Mouse (Mus musculus): ENCODE measurements around the gene Lrrc45. TPM values are rescaled to one million over a fixed set of nuclear protein-coding genes. Genes with fewer than 3 reads are reported as not detected.
"Not testable (repeated sequence)": the region's sequence is repeated elsewhere in the genome, so short reads cannot be mapped to it uniquely, and the experiment has no call there.

Gene Lrrc45
- total and polyA plus RNA-seq, 2 experiments from 2014 or later: 41.7 to 49.1 TPM

GRCm38 (mm10) chr11:120749430-120749829 lies 35.7 kb downstream of the Lrrc45 start:
- 60% methylated on average over 8 of the region's 8 CpGs for WGBS
- ATAC-seq (no peak), DNase-seq (ENCODE audit: low spot score) (peak; percentile 12)
- no peak overlapping the region for H3K27ac ChIP-seq
- no peaks in the 10 kb centered on the region for H3K27me3 ChIP-seq (ENCODE audit: insufficient read depth, low read length)
- no peak overlapping the region for H3K4me2 ChIP-seq (ENCODE audit: low read depth, low read length)
- H3K9ac ChIP-seq (replicated peaks; ENCODE audit: low read length): no peak overlapping the region
- peak; percentile 34; the same call in 1 of the 2 replicates for TF ChIP-seq CTCF (IDR thresholded peaks at IDR 0.05; ENCODE audit: low read depth)
- no peaks in the 10 kb centered on the region for H3K9me3 ChIP-seq (ENCODE audit: low read length)
- H3K4me1 ChIP-seq (ENCODE audit: insufficient read depth, low read length): no peaks in the 10 kb centered on the region
- H3K36me3 ChIP-seq (ENCODE audit: insufficient read depth, low read length): no peaks in the 10 kb centered on the region
- H3K4me3 ChIP-seq (ENCODE audit: low read length): no peak overlapping the region

DNA sequence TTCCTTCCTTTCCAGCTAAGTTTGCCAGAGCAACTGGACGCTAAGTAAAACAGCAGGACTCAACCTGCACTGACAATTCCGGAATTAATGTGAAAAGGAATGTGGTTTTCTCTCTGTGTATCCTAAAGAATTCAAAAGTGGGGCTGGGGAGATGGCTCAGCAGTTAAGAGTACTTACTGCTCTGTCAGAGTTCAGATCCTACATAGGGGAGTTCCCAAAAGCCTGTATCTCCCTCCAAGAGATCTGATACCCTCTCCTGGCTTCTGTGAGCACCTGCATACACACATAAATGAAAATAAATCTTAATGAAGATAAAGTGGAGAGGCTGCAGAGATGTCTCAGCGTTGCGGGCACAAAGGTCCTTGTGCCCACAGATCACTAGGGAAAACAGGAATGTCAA lies 37.9 kb downstream of the Lrrc45 start:
- no peak for DNase-seq (ENCODE audit: low spot score)
- Histone ChIP-seq H3K27ac (no peak overlapping the region), H3K9me3 (ENCODE audit: low read length) (no peaks in the 10 kb centered on the region), H3K36me3 (ENCODE audit: insufficient read depth, low read length) (no peaks in the 10 kb centered on the region), H3K27me3 (ENCODE audit: insufficient read depth, low read length) (no peaks in the 10 kb centered on the region), H3K4me3 (ENCODE audit: low read length) (no peak overlapping the region), H3K4me1 (ENCODE audit: insufficient read depth, low read length) (no peaks in the 10 kb centered on the region), H3K9ac (replicated peaks; ENCODE audit: low read length) (no peak overlapping the region), H3K4me2 (ENCODE audit: low read depth, low read length) (no peak overlapping the region)
- TF ChIP-seq CTCF (IDR thresholded peaks at IDR 0.05; ENCODE audit: low read depth): no peak
- WGBS: 72% methylated on average over 4 of the region's 4 CpGs
- no peak for ATAC-seq

GRCm38 (mm10) chr11:120760236-120760635 lies 46.5 kb downstream of the Lrrc45 start:
- DNase-seq (ENCODE audit: low spot score): no peak
- 81% methylated on average over 9 of the region's 9 CpGs for WGBS
- H3K27ac ChIP-seq: no peak overlapping the region
- TF ChIP-seq CTCF (IDR thresholded peaks at IDR 0.05; ENCODE audit: low read depth): no peak
- H3K9me3 ChIP-seq (ENCODE audit: low read length): 0 out of 2 replicates have a peak, but pooled peaks cover 4% of the 10 kb centered on the region
- H3K36me3 ChIP-seq (ENCODE audit: insufficient read depth, low read length): no peaks in the 10 kb centered on the region
- H3K4me3 ChIP-seq (ENCODE audit: low read length): no peak overlapping the region
- H3K4me1 ChIP-seq (ENCODE audit: insufficient read depth, low read length): no peaks in the 10 kb centered on the region
- H3K9ac ChIP-seq (replicated peaks; ENCODE audit: low read length): no peak overlapping the region
- no peak for ATAC-seq
- no peaks in the 10 kb centered on the region for H3K27me3 ChIP-seq (ENCODE audit: insufficient read depth, low read length)
- no peak overlapping the region for H3K4me2 ChIP-seq (ENCODE audit: low read depth, low read length)

GRCm38 (mm10) chr11:120761811-120762671 lies 48.3 kb downstream of the Lrrc45 start:
- no peak overlapping the region for H3K4me3 ChIP-seq (ENCODE audit: low read length)
- H3K9me3 ChIP-seq (ENCODE audit: low read length): 0 out of 2 replicates have a peak, but pooled peaks cover 4% of the 10 kb centered on the region
- DNase-seq (ENCODE audit: low spot score) (no peak), ATAC-seq (no peak)
- no peak overlapping the region for H3K4me2 ChIP-seq (ENCODE audit: low read depth, low read length)
- H3K27ac ChIP-seq: no peak overlapping the region
- no peak overlapping the region for H3K9ac ChIP-seq (replicated peaks; ENCODE audit: low read length)
- WGBS: 68% methylated on average over 14 of the region's 14 CpGs
- no peak for TF ChIP-seq CTCF (IDR thresholded peaks at IDR 0.05; ENCODE audit: low read depth)
- no peaks in the 10 kb centered on the region for H3K4me1 ChIP-seq (ENCODE audit: insufficient read depth, low read length)
- H3K36me3 ChIP-seq (ENCODE audit: insufficient read depth, low read length): no peaks in the 10 kb centered on the region
- H3K27me3 ChIP-seq (ENCODE audit: insufficient read depth, low read length): no peaks in the 10 kb centered on the region

- H3K9ac ChIP-seq (replicated peaks; ENCODE audit: low read length); H3K9me3 ChIP-seq (ENCODE audit: low read length); H3K27ac ChIP-seq; H3K4me1 ChIP-seq (ENCODE audit: insufficient read depth, low read length); H3K4me2 ChIP-seq (ENCODE audit: low read depth, low read length); H3K27me3 ChIP-seq (ENCODE audit: insufficient read depth, low read length); DNase-seq (ENCODE audit: low spot score); ATAC-seq; H3K36me3 ChIP-seq (ENCODE audit: insufficient read depth, low read length); H3K4me3 ChIP-seq (ENCODE audit: low read length): not testable (repeated sequence)
- WGBS: 19% methylated on average over 14 of the region's 14 CpGs
Observed at GRCm38 (mm10) chr11:120762672-120763041, 48.9 kb downstream of the Lrrc45 start, which contains the start of gene Hmga1b. Gene Hmga1b (plus strand): TSS chr11:120762794.

- WGBS: 13% methylated on average over 3 of the region's 23 CpGs
- not testable (repeated sequence) for H3K4me1 ChIP-seq (ENCODE audit: insufficient read depth, low read length); H3K36me3 ChIP-seq (ENCODE audit: insufficient read depth, low read length); H3K4me3 ChIP-seq (ENCODE audit: low read length); H3K4me2 ChIP-seq (ENCODE audit: low read depth, low read length); H3K27ac ChIP-seq; H3K9me3 ChIP-seq (ENCODE audit: low read length); DNase-seq (ENCODE audit: low spot score); H3K9ac ChIP-seq (replicated peaks; ENCODE audit: low read length); H3K27me3 ChIP-seq (ENCODE audit: insufficient read depth, low read length)
- ATAC-seq: peak; percentile 35; the same call in 1 of the 2 replicates
Observed at GRCm38 (mm10) chr11:120763121-120763999, 49.6 kb downstream of the Lrrc45 start.

DNA sequence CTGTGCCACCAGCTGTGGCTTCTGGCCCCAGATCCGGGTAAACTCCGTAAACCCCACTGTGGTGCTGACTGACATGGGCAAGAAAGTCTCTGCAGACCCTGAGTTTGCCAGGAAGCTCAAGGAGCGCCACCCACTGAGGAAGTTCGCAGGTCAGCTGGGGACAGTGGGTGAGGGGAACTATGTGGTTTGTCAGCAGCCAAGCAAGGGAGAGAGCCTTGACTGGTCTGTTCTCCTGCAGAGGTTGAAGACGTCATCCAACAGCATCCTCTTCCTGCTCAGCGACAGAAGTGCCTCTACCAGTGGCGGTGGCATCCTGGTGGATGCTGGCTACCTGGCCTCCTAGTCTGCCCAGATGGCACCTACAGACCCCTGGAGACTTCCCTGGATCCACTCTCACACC lies 53.3 kb downstream of the Lrrc45 start:
- 82% methylated on average over 3 of the region's 7 CpGs for WGBS
- H3K27ac ChIP-seq; DNase-seq (ENCODE audit: low spot score); H3K9ac ChIP-seq (replicated peaks; ENCODE audit: low read length); H3K4me1 ChIP-seq (ENCODE audit: insufficient read depth, low read length); ATAC-seq; H3K27me3 ChIP-seq (ENCODE audit: insufficient read depth, low read length); H3K9me3 ChIP-seq (ENCODE audit: low read length); H3K4me3 ChIP-seq (ENCODE audit: low read length); H3K4me2 ChIP-seq (ENCODE audit: low read depth, low read length); H3K36me3 ChIP-seq (ENCODE audit: insufficient read depth, low read length): not testable (repeated sequence)

Measured in hindbrain, postnatal 0 days (tissue).